Mouse (Mus musculus): ENCODE results near the gene Kdm2a. TPM values are rescaled to one million over a fixed set of nuclear protein-coding genes. Genes with fewer than 3 reads are reported as not detected.

The Kdm2a gene
- 100 to 1,000 TPM; 257 to 283 TPM for total RNA-seq (2023)

GRCm38 (mm10) chr19:4397798-4398629, at the start of gene Kdm2a:
Gene Kdm2a, minus strand, starts transcription at chr19:4398285.

GRCm38 (mm10) chr19:4439161-4439801, 41.2 kb upstream of the Kdm2a start, which contains the start of gene Rhod:
Gene Rhod, minus strand, starts transcription at chr19:4439432.

GRCm38 (mm10) chr19:4306190-4306577, 91.9 kb downstream of the Kdm2a start, which contains the start of gene Grk2:
Gene Grk2, minus strand, starts transcription at chr19:4306222.

GRCm38 (mm10) chr19:4282898-4283553, 115.1 kb downstream of the Kdm2a start, which contains the start of gene Ankrd13d:
Gene Ankrd13d, minus strand, starts transcription at chr19:4283137.

GRCm38 (mm10) chr19:4268566-4269361, 129.3 kb downstream of the Kdm2a start, which contains the start of gene Ssh3:
Gene Ssh3, minus strand, starts transcription at chr19:4269180.

Other genes with a start within 250 kb of the Kdm2a start
- gene Coro1b, start 249.7 kb downstream of the Kdm2a start, total RNA-seq (2023), result 100 to 1,000 TPM; 148 to 156 TPM
- gene Ptprcap, start 244.7 kb downstream of the Kdm2a start, total RNA-seq (2023), result 100 to 1,000 TPM; 391 to 415 TPM
- 10 to 100 TPM; 47.4 to 56.4 TPM for gene Rps6kb2, start 234.9 kb downstream of the Kdm2a start, total RNA-seq (2023)
- 100 to 1,000 TPM in 1 of 2 experiments, 10 to 100 TPM in 1; 89.2 to 117 TPM for gene Carns1, start 222.8 kb downstream of the Kdm2a start, total RNA-seq (2023)
- 100 to 1,000 TPM; 315 to 328 TPM for gene Tbc1d10c, start 207.0 kb downstream of the Kdm2a start, total RNA-seq (2023)
- 100 to 1,000 TPM; 431 to 450 TPM for gene Ppp1ca, start 206.2 kb downstream of the Kdm2a start, total RNA-seq (2023)
- 10 to 100 TPM; 65.9 to 73.4 TPM for gene Rad9a, start 196.6 kb downstream of the Kdm2a start, total RNA-seq (2023)
- 100 to 1,000 TPM; 161 to 176 TPM for gene Clcf1, start 184.0 kb downstream of the Kdm2a start, total RNA-seq (2023)
- not detected for gene AC109138.7, start 183.9 kb downstream of the Kdm2a start, total RNA-seq (2023)
- 100 to 1,000 TPM; 198 to 208 TPM for gene Pold4, start 166.4 kb downstream of the Kdm2a start, total RNA-seq (2023)
- gene Ssh3, start 129.1 kb downstream of the Kdm2a start, total RNA-seq (2023), result 10 to 100 TPM; 32.2 to 32.4 TPM
- 10 to 100 TPM; 28.2 to 32.6 TPM for gene Ankrd13d, start 115.1 kb downstream of the Kdm2a start, total RNA-seq (2023)
- 100 to 1,000 TPM; 584 to 625 TPM for gene Grk2, start 92.1 kb downstream of the Kdm2a start, total RNA-seq (2023)
- gene Rhod, start 41.1 kb upstream of the Kdm2a start, total RNA-seq (2023), result not detected
- gene Syt12, start 79.2 kb upstream of the Kdm2a start, total RNA-seq (2023), result under 1 TPM in 1 of 2 experiments, not detected in 1; 0.15 TPM
- not detected for gene 2010003K11Rik, start 100.3 kb upstream of the Kdm2a start, total RNA-seq (2023)
- gene Pcx, start 112.2 kb upstream of the Kdm2a start, total RNA-seq (2023), result 1 to 10 TPM; 2.3 to 5.5 TPM
- gene Lrfn4, start 217.4 kb upstream of the Kdm2a start, total RNA-seq (2023), result under 1 TPM; 0.17 to 0.30 TPM
- 10 to 100 TPM; 53.8 to 58.0 TPM for gene Rce1, start 227.4 kb upstream of the Kdm2a start, total RNA-seq (2023)